Mouse (Mus musculus) heart, embryonic 14.5 days (tissue): ENCODE results near the gene Tpsab1. TPM values are rescaled to one million over a fixed set of nuclear protein-coding genes. Genes with fewer than 3 reads are reported as not detected.

ENCODE experiments used
- ATAC-seq: fragments of 200-750 bp; cut with Nextera tagmentation; 2 replicates; pipeline ENCODE4 v1.8.0; 2017; ENCODE audit warnings: low read depth, moderate TSS enrichment; ENCODE audit not compliant: insufficient number of reproducible peaks, insufficient read depth, low FRiP score
- H3K27ac ChIP-seq, 2 experiments: fragments of 200-500 bp in 1 of 2; fragments of 300-500 bp in 1 of 2; sonication (generic) in 1 of 2; replicated peaks in 1 of 2; 2 replicates each; pipeline ENCODE4 v1.5.1; 2012 to 2014; ENCODE audit warnings: low read depth in 2 of 2, low read length in 2 of 2, control low read depth in 1 of 2, mild to moderate bottlenecking in 1 of 2, mixed read lengths in 1 of 2; ENCODE audit not compliant: control insufficient read depth in 1 of 2, insufficient read depth in 1 of 2
- H3K27me3 ChIP-seq: fragments of 300-500 bp; sonication (generic); 2 replicates; pipeline ENCODE4 v1.6.1; 2014; ENCODE audit warnings: mild to moderate bottlenecking, low read length, control low read depth; ENCODE audit not compliant: control insufficient read depth, insufficient read depth
- H3K36me3 ChIP-seq: fragments of 300-500 bp; sonication (generic); 2 replicates; pipeline ENCODE4 v1.6.1; 2014; ENCODE audit warnings: mild to moderate bottlenecking, control low read depth, low read length, mixed read lengths; ENCODE audit not compliant: control insufficient read depth, insufficient read depth
- H3K4me1 ChIP-seq, 2 experiments: fragments of 200-500 bp in 1 of 2; fragments of 300-500 bp in 1 of 2; sonication (generic) in 1 of 2; 2 replicates each; pipeline ENCODE4 v1.6.1; 2012 to 2014; ENCODE audit warnings: low read length in 2 of 2, control low read depth in 1 of 2, mixed read lengths in 1 of 2; ENCODE audit not compliant: control insufficient read depth in 2 of 2, insufficient read depth in 2 of 2
- H3K4me2 ChIP-seq: fragments of 300-500 bp; sonication (generic); 2 replicates; pipeline ENCODE4 v1.6.1; 2014; ENCODE audit warnings: mild to moderate bottlenecking, low read length
- H3K4me3 ChIP-seq, 2 experiments: fragments of 200-500 bp in 1 of 2; fragments of 300-500 bp in 1 of 2; sonication (generic) in 1 of 2; 2 replicates each; pipeline ENCODE4 v1.5.1; 2012 to 2014; ENCODE audit warnings: low read length in 2 of 2, mild to moderate bottlenecking in 2 of 2, control low read depth in 1 of 2, low read depth in 1 of 2, moderate library complexity in 1 of 2; ENCODE audit not compliant: control insufficient read depth in 1 of 2, insufficient read depth in 1 of 2
- H3K9ac ChIP-seq: fragments of 300-500 bp; sonication (generic); 2 replicates; pipeline ENCODE4 v1.6.1; 2014; ENCODE audit warnings: mild to moderate bottlenecking, low read length
- H3K9me3 ChIP-seq: fragments of 300-500 bp; sonication (generic); 2 replicates; pipeline ENCODE4 v1.6.1; 2016; ENCODE audit warnings: low read length, control low read depth; ENCODE audit not compliant: control insufficient read depth
- WGBS: fragments of 180-500 bp; shearing (Covaris S2); extraction: QIAGEN DNeasy Blood & Tissue Kit; methylation state at CpG from one replicate; pipeline ENCODE4 v1.1.7; 2014; 5-methylcytosine and 5-hydroxymethylcytosine counted together
- polyA plus RNA-seq: library from polyadenylated mRNA; unstranded; fragments of >200 nt; fragmentation: Nextera tagmentation; extraction: Ambion mirVana; gene quantifications from 2 replicates; pipeline ENCODE4 v1.2.1, GENCODE M21; 2014

The Tpsab1 gene
- polyA plus RNA-seq, 1 experiment from 2014 or later = 0.18 TPM

- Histone ChIP-seq H3K27me3 (0 out of 2 replicates have a peak, but pooled peaks cover 5% of the 10 kb centered on the region), H3K9me3 (no peaks in the 10 kb centered on the region), H3K9ac (no peak within 1 kb of the TSS), H3K4me2 (no peak within 1 kb of the TSS), H3K36me3 (no peaks in the 10 kb centered on the region), H3K4me3 (no peak within 1 kb of the TSS), H3K27ac (no peak within 1 kb of the TSS), H3K4me1 (no peaks in the 10 kb centered on the region)
- no peak for ATAC-seq
- 46% methylated on average over 4 of the region's 4 CpGs for WGBS
Observed at GRCm38 (mm10) chr17:25308346-25308745, 37.0 kb downstream of the Tpsab1 start, which contains the start of gene Prss28. Gene Prss28, plus strand, starts transcription at chr17:25308646.

GRCm38 (mm10) chr17:25298094-25298493 is 47.3 kb downstream of the Tpsab1 start, which contains the start of gene Prss34:
Gene Prss34, plus strand, starts transcription at chr17:25298394.
- Histone ChIP-seq H3K4me1 (no peaks in the 10 kb centered on the region), H3K27me3 (peaks cover 3% of the 10 kb centered on the region; the same call in 1 of the 2 replicates), H3K4me3 (no peak within 1 kb of the TSS), H3K9me3 (no peaks in the 10 kb centered on the region), H3K36me3 (no peaks in the 10 kb centered on the region), H3K9ac (no peak within 1 kb of the TSS), H3K27ac (no peak within 1 kb of the TSS), H3K4me2 (no peak within 1 kb of the TSS)
- no peak for ATAC-seq
- WGBS = 74% methylated on average over 5 of the region's 5 CpGs

- H3K4me2 ChIP-seq = no peak overlapping the region
- H3K27ac ChIP-seq = no peak overlapping the region
- no peaks in the 10 kb centered on the region for H3K4me1 ChIP-seq
- H3K9ac ChIP-seq = no peak overlapping the region
- H3K4me3 ChIP-seq = no peak overlapping the region
- no peaks in the 10 kb centered on the region for H3K9me3 ChIP-seq
- no peak for ATAC-seq
- 42% methylated on average over 1 of the region's 1 CpGs for WGBS
- no peaks in the 10 kb centered on the region for H3K27me3 ChIP-seq
- no peaks in the 10 kb centered on the region for H3K36me3 ChIP-seq
Observed at GRCm38 (mm10) chr17:25294111-25294510, 51.3 kb downstream of the Tpsab1 start.

- Histone ChIP-seq H3K9me3 (no peaks in the 10 kb centered on the region), H3K4me3 (no peak overlapping the region), H3K36me3 (no peaks in the 10 kb centered on the region), H3K4me1 (no peaks in the 10 kb centered on the region), H3K9ac (no peak overlapping the region), H3K27me3 (no peaks in the 10 kb centered on the region), H3K4me2 (no peak overlapping the region), H3K27ac (no peak overlapping the region)
- WGBS = 41% methylated on average over 5 of the region's 5 CpGs
- no peak for ATAC-seq
Observed at GRCm38 (mm10) chr17:25293495-25293894, 51.9 kb downstream of the Tpsab1 start.

Other genes starting within 250 kb of the Tpsab1 start
- 19.3 and 27.8 TPM in 2 replicates for gene Telo2, start 229.6 kb downstream of the Tpsab1 start, polyA plus RNA-seq
- gene Ptx4, start 224.8 kb downstream of the Tpsab1 start, polyA plus RNA-seq = 0.14 and 0.44 TPM in 2 replicates
- 16.4 and 17.2 TPM in 2 replicates for gene Clcn7, start 212.2 kb downstream of the Tpsab1 start, polyA plus RNA-seq
- gene Ccdc154, start 183.1 kb downstream of the Tpsab1 start, polyA plus RNA-seq = not detected in 2 replicates
- not detected in 2 replicates for gene Gm38655, start 170.1 kb downstream of the Tpsab1 start, polyA plus RNA-seq
- gene BC003965, start 161.0 kb downstream of the Tpsab1 start, polyA plus RNA-seq = 22.5 and 25.1 TPM in 2 replicates
- 2.2 and 2.7 TPM in 2 replicates for gene Unkl, start 157.2 kb downstream of the Tpsab1 start, polyA plus RNA-seq
- gene Gnptg, start 105.4 kb downstream of the Tpsab1 start, polyA plus RNA-seq = 23.8 and 25.9 TPM in 2 replicates
- gene Tsr3, start 105.4 kb downstream of the Tpsab1 start, polyA plus RNA-seq = 25.3 TPM in 2 replicates
- gene Baiap3, start 89.2 kb downstream of the Tpsab1 start, polyA plus RNA-seq = 0.76 TPM in 1 of 2 replicates, not detected in the other
- 341 and 365 TPM in 2 replicates for gene Ube2i, start 70.9 kb downstream of the Tpsab1 start, polyA plus RNA-seq
- gene Prss34, start 47.2 kb downstream of the Tpsab1 start, polyA plus RNA-seq = 0.16 and 0.27 TPM in 2 replicates
- gene Prss28, start 36.9 kb downstream of the Tpsab1 start, polyA plus RNA-seq = not detected in 2 replicates
- gene Prss29, start 26.9 kb downstream of the Tpsab1 start, polyA plus RNA-seq = not detected in 2 replicates
- 1.4 and 1.7 TPM in 2 replicates for gene Tpsb2, start 20.7 kb upstream of the Tpsab1 start, polyA plus RNA-seq
- gene Tpsg1, start 23.7 kb upstream of the Tpsab1 start, polyA plus RNA-seq = 0.57 and 0.74 TPM in 2 replicates
- gene Cacna1h, start 88.2 kb upstream of the Tpsab1 start, polyA plus RNA-seq = 8.8 and 9.9 TPM in 2 replicates
- gene Tekt4, start 109.1 kb upstream of the Tpsab1 start, polyA plus RNA-seq = 0.47 and 0.55 TPM in 2 replicates
- gene Sstr5, start 151.7 kb upstream of the Tpsab1 start, polyA plus RNA-seq = 0.16 and 0.18 TPM in 2 replicates
- 0.44 and 0.70 TPM in 2 replicates for gene Sox8, start 225.1 kb upstream of the Tpsab1 start, polyA plus RNA-seq
- gene Lmf1, start 233.5 kb upstream of the Tpsab1 start, polyA plus RNA-seq = 36.3 and 37.8 TPM in 2 replicates